Mouse (Mus musculus): ENCODE measurements around the gene Mvb12a. TPM values are rescaled to one million over a fixed set of nuclear protein-coding genes. Genes with fewer than 3 reads are reported as not detected.

Mvb12a gene
- total RNA-seq, 2 experiments from 2014 or later = 21.5 to 27.7 TPM

DNA sequence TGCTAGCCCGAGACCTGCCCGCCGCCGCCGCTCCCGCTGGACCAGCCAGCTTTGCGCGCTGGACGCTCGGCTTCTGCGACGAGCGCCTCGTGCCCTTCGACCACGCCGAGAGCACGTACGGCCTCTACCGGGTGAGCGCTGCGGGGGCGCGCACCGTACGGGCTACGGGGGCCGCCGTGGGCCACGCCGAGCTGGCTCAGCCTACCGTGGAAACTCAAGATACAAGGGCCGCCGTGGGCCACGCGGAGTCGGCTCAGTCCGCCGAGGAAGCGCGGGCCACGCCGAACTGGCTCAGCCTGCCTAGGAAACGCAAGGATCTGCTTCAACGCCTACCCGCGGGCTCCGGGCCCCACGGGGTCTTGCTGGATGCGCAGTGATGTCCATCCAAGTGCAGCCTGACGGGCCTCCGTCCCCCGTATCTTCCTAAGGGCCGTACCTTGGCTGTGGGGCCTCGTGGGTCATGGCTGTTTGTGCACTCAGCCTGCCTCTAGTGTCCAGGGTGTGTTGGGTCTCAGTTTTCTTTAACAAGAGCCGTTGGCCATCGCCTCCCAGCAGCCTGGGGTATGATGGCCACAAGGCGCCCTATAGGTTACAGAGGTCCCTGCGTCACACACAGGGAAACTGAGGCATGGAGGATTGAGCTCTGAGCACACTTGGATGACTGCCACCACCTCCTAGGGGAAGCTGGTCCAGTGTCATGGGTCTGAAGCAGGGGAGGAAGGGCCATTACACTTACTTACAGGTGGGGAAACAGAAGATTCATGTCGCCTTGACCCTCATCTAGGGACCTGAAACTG lies 49.9 kb downstream of the Mvb12a start:
- H3K4me3 ChIP-seq = peak overlapping the region; percentile 76
- no peak for TF ChIP-seq CTCF (IDR thresholded peaks at IDR 0.05)
- peak; percentile 92 for DNase-seq
- intact Hi-C loops (cut with DNase I) = loop anchor here (2.0 kb wide), 1 partner anchor 36 kb away; no protein-coding TSS in a partner anchor
- peak overlapping the region; percentile 98 for H3K27ac ChIP-seq

DNA sequence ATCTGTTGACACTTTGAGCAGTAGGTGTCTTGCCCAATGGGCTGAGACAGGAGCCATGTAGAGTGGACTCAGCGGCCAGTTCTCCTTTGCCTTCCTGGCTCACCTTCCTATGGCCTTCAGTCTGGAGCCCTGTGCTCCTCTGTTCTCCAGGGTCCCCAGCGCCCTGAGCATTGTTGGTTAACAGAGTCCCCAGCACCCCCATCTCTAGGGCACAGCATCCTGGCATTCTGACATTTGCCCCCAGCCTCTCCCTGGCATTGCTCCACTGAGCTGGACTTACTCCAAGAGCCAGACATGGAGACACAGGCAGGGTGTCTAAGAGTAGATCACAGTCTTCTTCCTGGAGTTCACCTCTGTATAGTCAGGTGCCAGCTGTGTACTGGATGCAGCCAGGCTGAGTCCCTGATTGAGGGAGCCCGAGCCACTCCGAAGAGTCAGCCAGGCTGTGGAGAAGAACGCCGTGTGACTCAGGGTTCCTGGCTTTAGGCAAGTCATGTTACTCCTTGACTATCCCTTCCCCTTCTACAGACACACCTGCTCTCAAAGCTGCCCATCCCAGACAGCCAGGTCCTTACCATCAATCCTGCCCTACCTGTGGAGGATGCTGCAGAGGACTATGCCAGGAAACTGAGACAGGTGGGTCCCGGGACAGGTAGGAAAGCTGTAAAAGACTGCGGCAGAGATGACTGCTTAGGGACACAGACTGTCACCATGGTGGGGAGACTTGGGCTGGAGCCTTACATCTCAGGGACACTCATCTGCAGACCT lies 51.0 kb downstream of the Mvb12a start:
- H3K4me3 ChIP-seq = no peak overlapping the region
- intact Hi-C loops (cut with DNase I) = loop anchor here (2.0 kb wide), 1 partner anchor 35 kb away; no protein-coding TSS in a partner anchor
- no peak for DNase-seq
- TF ChIP-seq CTCF (IDR thresholded peaks at IDR 0.05) = no peak
- peak overlapping the region; percentile 98 for H3K27ac ChIP-seq

DNA sequence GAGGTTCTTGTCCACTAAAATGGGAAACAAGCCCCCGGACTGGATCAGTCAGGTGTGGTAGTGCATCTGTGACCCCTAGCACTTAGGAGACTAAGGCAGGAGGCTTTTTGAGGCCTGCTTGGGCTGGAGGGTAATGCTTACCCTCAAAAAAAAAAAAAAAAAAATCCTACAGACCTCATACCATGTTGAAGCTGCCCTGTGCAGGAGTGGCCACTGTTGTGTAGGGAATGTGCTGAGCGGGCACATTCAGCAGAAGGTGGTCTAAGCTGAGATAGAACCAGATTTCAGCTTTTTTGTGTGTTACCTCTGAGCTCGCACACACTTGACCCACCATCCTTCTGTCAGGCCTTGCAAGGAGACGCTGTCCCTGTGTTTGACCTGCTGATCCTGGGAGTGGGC lies 51.6 kb downstream of the Mvb12a start:
- Histone ChIP-seq H3K27ac (no peak overlapping the region), H3K4me3 (no peak overlapping the region)
- no peak for DNase-seq
- intact Hi-C loops (cut with DNase I) = no loop called here
- TF ChIP-seq CTCF (IDR thresholded peaks at IDR 0.05) = no peak

DNA sequence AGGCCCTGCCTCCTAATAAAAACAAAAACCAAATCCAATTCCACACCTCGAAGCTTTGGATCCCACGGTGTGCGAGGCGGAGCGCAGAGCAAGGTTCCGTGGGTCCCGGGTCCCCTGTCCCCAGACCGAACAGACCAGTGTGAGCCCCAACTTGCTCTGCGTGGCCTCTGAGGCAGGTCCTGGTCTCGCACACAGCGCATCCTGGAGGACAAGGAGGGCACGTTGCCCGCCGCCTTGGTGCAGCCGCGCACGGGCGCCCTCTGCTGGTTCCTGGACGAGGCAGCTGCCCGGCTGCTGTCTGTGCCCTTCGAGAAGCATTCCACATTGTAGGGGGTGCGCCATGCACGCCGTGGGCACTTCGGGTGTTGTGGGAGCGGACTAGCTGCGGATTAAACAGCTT lies 53.1 kb downstream of the Mvb12a start:
- Histone ChIP-seq H3K4me3 (no peak overlapping the region; the same call in 1 of the 2 replicates), H3K27ac (no peak overlapping the region; the same call in 1 of the 2 replicates)
- intact Hi-C loops (cut with DNase I) = loop anchor here (1.0 to 5.0 kb wide), 2 partner anchors 35 to 66 kb away; no protein-coding TSS in a partner anchor
- no peak for TF ChIP-seq CTCF (IDR thresholded peaks at IDR 0.05)
- DNase-seq = peak; percentile 93

DNA sequence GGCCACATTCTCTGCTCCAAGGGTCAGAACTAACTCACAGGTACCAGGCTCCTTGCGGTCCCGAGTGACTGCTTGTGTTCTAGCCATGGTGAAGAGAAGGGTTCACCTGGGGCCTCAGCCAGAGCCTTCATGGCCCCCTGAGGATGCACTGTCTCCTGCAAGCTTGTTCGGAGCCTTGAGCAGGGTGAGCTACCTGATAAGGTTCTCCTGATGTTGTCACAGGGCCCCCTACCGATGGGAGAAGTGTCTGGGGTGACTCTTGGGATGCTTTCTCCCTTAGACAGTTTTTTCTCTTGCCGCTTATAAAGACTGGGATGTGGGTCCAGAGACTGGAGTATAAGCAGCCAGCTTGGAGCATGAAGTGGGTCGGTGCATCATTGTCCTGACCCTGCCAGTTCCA lies 53.7 kb downstream of the Mvb12a start:
- TF ChIP-seq CTCF (IDR thresholded peaks at IDR 0.05) = no peak
- DNase-seq = no peak
- intact Hi-C loops (cut with DNase I) = loop anchor here (1.0 to 5.0 kb wide), 2 partner anchors 35 to 66 kb away; no protein-coding TSS in a partner anchor
- H3K27ac ChIP-seq = no peak overlapping the region; the same call in 1 of the 2 replicates
- H3K4me3 ChIP-seq = no peak overlapping the region

DNA sequence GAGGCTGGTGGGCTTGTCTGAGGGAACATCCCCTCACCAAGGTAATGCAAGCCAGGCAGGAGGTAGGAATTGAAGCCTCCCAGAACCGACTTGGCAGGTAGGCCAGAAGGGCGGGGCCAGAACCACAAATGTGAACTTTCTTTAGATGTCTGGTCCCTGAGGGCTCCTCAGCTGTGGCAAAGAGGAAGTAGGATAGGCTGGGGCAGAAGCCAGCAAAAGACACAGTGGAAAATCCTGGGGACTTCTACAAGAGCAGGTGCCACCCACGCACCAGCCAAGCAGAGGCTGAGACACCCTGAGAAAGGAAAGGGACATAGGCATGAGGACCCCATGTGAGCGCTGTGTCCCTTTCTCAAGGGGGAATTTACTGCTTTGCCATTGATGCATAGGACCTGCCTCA lies 54.1 kb downstream of the Mvb12a start:
- no peak for DNase-seq
- intact Hi-C loops (cut with DNase I) = loop anchor here (1.0 to 5.0 kb wide), 2 partner anchors 35 to 66 kb away; no protein-coding TSS in a partner anchor
- no peak for TF ChIP-seq CTCF (IDR thresholded peaks at IDR 0.05)
- Histone ChIP-seq H3K4me3 (no peak overlapping the region), H3K27ac (no peak overlapping the region)

- intact Hi-C loops (cut with DNase I) = loop anchor here (5.0 kb wide), 1 partner anchor 65 kb away; no protein-coding TSS in a partner anchor
- no peak for TF ChIP-seq CTCF (IDR thresholded peaks at IDR 0.05)
These were observed 54.7 kb downstream of the Mvb12a start, which contains the start of gene Fam129c for GRCm38 (mm10) chr8:71597451-71597850. TSS of gene Fam129c (plus strand) at chr8:71597648.

More at GRCm38 (mm10) chr8:71597451-71597850, 54.7 kb downstream of the Mvb12a start, which contains the start of gene Fam129c:
- no peak within 1 kb of the TSS for H3K27ac ChIP-seq
- H3K4me3 ChIP-seq = no peak within 1 kb of the TSS
- no peak for DNase-seq

Other genes starting within 250 kb of the Mvb12a start
- 100 to 1,000 TPM in 1 of 2 experiments, 10 to 100 TPM in 1; 79.7 to 104 TPM for gene Use1, start 176.1 kb upstream of the Mvb12a start, total RNA-seq (2021)
- 1 to 10 TPM; 6.0 to 8.4 TPM for gene Ocel1, start 171.6 kb upstream of the Mvb12a start, total RNA-seq (2021)
- 10 to 100 TPM; 19.6 to 21.9 TPM for gene Nr2f6, start 161.0 kb upstream of the Mvb12a start, total RNA-seq (2021)
- 1 to 10 TPM; 6.4 to 9.3 TPM for gene Ushbp1, start 147.1 kb upstream of the Mvb12a start, total RNA-seq (2021)
- 10 to 100 TPM; 60.8 to 69.6 TPM for gene Babam1, start 146.1 kb upstream of the Mvb12a start, total RNA-seq (2021)
- not detected for gene Ankle1, start 136.9 kb upstream of the Mvb12a start, total RNA-seq (2021)
- 10 to 100 TPM; 22.5 to 24.9 TPM for gene Abhd8, start 79.3 kb upstream of the Mvb12a start, total RNA-seq (2021)
- 10 to 100 TPM; 59.1 to 84.3 TPM for gene Mrpl34, start 78.0 kb upstream of the Mvb12a start, total RNA-seq (2021)
- gene Dda1, start 73.7 kb upstream of the Mvb12a start, total RNA-seq (2021) = 10 to 100 TPM; 26.8 to 31.1 TPM
- gene Ano8, start 57.0 kb upstream of the Mvb12a start, total RNA-seq (2021) = 10 to 100 TPM; 16.0 to 17.0 TPM
- gene Gtpbp3, start 54.8 kb upstream of the Mvb12a start, total RNA-seq (2021) = 10 to 100 TPM; 10.1 to 10.7 TPM
- 10 to 100 TPM in 1 of 2 experiments, 1 to 10 TPM in 1; 9.3 to 11.6 TPM for gene Plvap, start 31.2 kb upstream of the Mvb12a start, total RNA-seq (2021)
- not detected for gene Ccdc194, start 17.2 kb upstream of the Mvb12a start, total RNA-seq (2021)
- gene Bst2, start 5.5 kb upstream of the Mvb12a start, total RNA-seq (2021) = 1 to 10 TPM; 4.3 to 8.3 TPM
- gene Tmem221, start 15.9 kb downstream of the Mvb12a start, total RNA-seq (2021) = not detected
- gene Nxnl1, start 23.7 kb downstream of the Mvb12a start, total RNA-seq (2021) = not detected
- 100 to 1,000 TPM in 1 of 2 experiments, 10 to 100 TPM in 1; 57.2 to 116 TPM for gene Slc27a1, start 26.0 kb downstream of the Mvb12a start, total RNA-seq (2021)
- 10 to 100 TPM; 19.3 to 28.6 TPM for gene Pgls, start 49.3 kb downstream of the Mvb12a start, total RNA-seq (2021)
- 1 to 10 TPM in 1 of 2 experiments, under 1 TPM in 1; 0.79 to 1.4 TPM for gene Fam129c, start 54.7 kb downstream of the Mvb12a start, total RNA-seq (2021)
- 10 to 100 TPM; 39.6 to 44.3 TPM for gene Colgalt1, start 68.1 kb downstream of the Mvb12a start, total RNA-seq (2021)
- gene Unc13a, start 128.8 kb downstream of the Mvb12a start, total RNA-seq (2021) = not detected
- gene Jak3, start 133.4 kb downstream of the Mvb12a start, total RNA-seq (2021) = 1 to 10 TPM; 2.1 to 2.5 TPM
- 1 to 10 TPM in 1 of 2 experiments, not detected in 1; 1.4 TPM for gene Insl3, start 146.3 kb downstream of the Mvb12a start, total RNA-seq (2021)
- gene B3gnt3, start 158.9 kb downstream of the Mvb12a start, total RNA-seq (2021) = 1 to 10 TPM; 2.1 to 2.9 TPM
- not detected for gene Fcho1, start 182.8 kb downstream of the Mvb12a start, total RNA-seq (2021)